Mouse (Mus musculus): ENCODE data around the gene H2-DMb2.

Gene H2-DMb2

GRCm38 (mm10) chr17:34177179-34177578 lies 34.1 kb downstream of the H2-DMb2 start:
- intact Hi-C loops (cut with DNase I) = no loop called here

DNA sequence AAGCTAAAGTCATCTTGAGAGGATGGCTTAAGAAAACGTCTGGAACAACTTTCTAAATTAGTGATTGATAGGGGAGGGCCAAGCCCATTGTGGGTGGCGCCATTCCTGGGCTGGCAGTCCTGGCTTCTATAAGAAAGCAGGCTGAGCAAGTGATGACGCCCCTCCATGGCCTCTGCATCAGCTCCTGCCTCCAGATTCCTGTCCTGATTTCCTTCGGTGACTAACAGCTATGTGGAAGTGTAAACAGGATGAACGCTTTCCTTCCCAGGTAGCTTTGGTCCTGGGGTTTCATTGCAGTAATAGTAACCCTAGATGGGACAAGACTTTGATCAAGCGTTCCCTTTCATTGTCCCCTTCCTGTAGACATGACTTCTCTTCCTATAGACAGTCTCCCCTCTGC lies 35.9 kb downstream of the H2-DMb2 start:
- intact Hi-C loops (cut with DNase I) = no loop called here

DNA sequence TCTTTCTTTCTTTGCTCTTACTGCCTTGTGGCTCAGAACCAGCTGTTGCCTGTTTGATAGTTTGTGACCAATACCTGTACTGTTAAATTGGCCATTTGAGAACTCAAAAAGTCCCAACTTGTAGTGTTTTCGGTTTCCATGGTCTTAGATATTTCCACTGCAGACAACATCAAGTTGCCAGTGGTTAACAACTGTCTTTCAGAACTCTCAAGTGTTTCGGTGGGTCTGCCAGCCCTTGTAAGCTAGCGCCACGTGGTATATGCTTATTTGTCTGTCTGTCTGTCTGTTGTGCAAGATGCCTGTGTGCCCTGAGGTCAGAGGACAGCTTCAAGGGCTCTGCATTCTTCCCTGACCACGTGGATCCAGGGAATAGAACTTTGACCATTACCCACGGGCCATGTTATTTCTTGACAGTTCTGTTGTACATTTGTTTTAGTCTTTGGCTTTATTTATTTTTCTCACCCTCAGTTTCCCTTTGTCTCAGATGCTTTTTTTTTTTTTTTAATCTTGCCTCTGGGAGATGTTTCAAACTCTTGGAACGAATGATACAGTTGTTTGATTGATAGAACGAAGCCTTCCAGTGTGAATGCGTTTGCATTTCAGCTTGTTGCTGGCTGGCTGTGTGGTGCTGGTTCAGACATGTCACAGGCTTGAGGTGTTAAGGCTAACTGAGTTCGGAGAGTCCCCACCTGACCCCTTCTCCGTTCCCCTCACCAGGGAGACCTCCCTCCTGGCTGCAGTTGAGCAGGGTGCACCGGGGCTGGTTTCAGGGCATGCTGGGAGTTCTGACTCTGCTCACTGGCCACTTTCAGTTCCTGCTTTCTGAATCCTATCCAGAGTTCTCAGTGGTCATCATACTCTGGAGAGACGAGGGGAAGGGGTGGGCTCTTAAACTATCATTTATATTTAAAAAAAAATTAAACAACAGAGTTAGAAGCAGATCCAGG lies 37.1 kb downstream of the H2-DMb2 start:
- intact Hi-C loops (cut with DNase I) = no loop called here

DNA sequence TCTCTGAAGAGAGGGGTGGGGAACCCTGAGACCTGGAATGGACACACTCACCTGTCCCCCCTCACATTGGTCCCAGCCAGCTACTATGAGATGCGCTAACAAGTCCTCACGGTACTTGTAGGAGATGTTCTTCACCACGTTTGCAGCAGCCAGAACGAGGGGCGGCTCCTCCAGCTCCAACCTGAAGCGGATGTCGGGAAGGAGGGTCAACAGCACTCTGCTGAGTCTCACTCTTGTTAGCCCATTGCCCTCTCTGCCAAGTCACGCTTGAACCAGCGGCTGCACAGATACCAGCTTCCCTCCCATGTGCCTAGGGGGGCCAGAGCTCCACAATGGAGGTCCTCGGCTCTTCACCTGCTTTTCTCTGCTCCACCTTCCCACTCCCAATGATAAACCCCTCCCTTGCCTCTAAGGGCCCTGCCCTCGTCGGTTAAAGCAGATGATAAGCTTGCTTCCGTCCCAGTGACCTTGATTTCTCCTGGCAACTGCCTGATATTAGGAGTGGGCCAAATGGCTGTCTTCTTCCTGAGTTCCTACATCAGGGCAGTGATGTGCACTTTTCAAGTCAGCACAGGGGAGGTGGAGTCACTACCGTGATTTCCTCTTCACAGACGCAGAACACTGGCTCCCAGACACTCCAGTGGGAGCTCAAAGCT lies 40.6 kb downstream of the H2-DMb2 start:
- intact Hi-C loops (cut with DNase I) = no loop called here

GRCm38 (mm10) chr17:34185526-34185925 lies 42.4 kb downstream of the H2-DMb2 start:
- intact Hi-C loops (cut with DNase I) = no loop called here

DNA sequence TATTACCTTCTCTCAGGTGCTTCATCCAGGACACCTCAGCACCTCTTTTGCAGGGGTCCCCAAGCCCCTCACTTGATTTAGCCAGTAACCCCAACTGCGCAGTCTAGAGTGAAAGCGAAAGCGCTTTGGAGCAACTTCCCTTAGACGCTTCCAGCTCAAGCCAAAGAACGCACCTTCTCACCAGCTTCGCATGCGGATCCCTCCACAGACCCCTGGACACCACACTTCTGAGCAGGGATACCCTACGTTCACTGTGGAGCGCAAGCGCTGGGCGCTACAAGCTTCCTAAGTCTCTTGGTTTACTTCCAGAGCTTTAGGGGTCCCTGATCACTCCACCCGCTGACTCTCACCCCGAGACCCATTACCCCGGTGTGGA lies 43.8 kb downstream of the H2-DMb2 start:
- intact Hi-C loops (cut with DNase I) = no loop called here

DNA sequence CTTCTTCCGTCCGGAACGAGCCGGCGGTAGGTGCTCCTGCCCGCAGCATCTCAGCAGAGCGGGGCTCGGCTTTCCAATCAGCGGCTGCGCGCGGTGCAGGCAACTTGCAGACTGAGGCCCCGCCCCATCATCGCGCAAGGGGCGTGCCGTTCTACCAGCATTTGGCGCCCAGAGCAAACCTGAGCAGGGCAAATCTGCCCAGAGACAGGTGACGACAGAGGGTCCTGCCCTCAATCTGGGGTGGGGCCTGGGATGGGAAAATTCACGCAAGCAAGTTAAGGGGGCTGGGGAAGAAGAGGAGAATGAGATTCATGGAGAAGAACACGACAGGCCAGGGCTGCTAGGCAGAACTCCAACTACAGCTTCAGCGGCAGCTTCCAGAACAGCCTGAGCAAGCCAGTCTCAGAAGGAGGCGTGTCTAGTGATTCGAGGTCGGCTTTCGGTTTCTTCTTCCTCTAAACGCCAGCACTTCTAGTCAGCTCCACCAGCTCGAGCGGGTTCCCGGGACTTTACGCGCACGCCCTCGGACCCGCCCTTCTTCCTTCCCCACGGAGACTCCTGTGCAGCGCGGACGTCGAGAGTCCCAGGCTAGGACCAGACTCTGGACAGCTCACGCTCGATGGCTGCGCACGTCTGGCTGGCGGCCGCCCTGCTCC lies 44.3 kb downstream of the H2-DMb2 start, which contains the start of the genes Tap1 and Psmb9:
Tap1 (plus strand) TSS at position 293 of the 656 bp plus-strand sequence.
Psmb9 (minus strand) TSS at position 504 of the 656 bp plus-strand sequence.
- intact Hi-C loops (cut with DNase I) = no loop called here

DNA sequence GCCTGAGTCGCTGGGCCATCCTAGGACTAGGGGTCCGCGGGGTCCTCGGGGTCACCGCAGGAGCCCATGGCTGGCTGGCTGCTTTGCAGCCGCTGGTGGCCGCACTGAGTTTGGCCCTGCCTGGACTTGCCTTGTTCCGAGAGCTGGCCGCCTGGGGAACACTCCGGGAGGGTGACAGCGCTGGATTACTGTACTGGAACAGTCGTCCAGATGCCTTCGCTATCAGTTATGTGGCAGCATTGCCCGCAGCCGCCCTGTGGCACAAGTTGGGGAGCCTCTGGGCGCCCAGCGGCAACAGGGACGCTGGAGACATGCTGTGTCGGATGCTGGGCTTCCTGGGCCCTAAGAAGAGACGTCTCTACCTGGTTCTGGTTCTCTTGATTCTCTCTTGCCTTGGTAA lies 44.9 kb downstream of the H2-DMb2 start:
- intact Hi-C loops (cut with DNase I) = no loop called here

- intact Hi-C loops (cut with DNase I) = no loop called here
Measured at GRCm38 (mm10) chr17:34188986-34189385, 45.9 kb downstream of the H2-DMb2 start.

DNA sequence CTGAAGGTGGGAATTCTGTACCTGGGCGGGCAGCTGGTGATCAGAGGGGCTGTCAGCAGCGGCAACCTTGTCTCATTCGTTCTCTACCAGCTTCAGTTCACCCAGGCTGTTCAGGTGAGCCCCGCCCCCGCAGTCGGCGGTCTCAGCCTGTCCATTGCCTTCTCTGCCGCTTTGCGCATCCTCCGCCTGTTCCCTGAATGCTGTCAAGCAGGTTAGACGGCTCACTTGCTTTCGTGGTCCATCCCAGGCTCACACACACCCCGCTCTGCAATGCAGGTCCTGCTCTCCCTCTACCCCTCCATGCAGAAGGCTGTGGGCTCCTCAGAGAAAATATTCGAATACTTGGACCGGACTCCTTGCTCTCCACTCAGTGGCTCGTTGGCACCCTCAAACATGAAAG lies 49.7 kb downstream of the H2-DMb2 start:
- intact Hi-C loops (cut with DNase I) = no loop called here

DNA sequence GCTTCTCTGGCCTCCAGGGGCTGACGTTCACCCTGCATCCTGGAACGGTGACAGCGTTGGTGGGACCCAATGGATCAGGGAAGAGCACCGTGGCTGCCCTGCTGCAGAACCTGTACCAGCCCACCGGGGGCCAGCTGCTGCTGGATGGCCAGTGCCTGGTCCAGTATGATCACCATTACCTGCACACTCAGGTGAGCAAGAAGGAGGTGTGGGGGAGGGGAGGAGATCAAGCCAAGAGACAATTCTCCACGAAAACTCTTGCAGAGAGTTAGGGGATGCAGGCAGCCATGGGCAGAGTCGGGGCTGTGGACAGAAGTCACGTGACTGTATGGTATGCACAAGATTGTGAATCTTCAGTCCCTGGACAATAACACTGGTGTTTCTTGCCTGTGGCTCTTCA lies 50.4 kb downstream of the H2-DMb2 start:
- intact Hi-C loops (cut with DNase I) = no loop called here

DNA sequence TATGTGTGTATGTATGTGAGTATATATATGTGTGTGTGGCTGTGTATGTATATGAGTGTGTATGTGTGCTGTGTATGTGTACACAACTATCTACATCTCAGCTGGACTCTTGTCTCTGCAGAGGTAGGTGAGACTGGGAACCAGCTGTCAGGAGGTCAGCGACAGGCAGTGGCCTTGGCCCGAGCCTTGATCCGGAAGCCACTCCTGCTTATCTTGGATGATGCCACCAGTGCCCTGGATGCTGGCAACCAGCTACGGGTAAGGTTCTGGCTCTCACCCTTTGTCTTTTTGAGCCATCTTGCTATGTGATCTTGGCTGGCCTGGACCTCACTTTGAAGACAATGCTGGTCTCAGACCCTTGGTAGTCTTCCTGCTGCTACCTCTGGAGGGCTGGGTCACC lies 51.6 kb downstream of the H2-DMb2 start:
- intact Hi-C loops (cut with DNase I) = no loop called here

DNA sequence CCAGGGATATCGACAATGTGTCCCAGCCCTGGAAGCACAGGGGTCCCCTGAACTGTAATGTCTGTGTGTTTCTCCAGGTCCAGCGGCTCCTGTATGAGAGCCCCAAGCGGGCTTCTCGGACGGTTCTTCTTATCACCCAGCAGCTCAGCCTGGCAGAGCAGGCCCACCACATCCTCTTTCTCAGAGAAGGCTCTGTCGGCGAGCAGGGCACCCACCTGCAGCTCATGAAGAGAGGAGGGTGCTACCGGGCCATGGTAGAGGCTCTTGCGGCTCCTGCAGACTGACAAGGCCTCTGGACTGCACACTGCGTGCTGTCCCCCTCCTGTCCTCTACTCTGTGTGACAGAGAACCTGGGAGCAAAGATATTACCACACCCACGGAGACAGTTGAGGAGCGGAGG lies 53.4 kb downstream of the H2-DMb2 start:
- intact Hi-C loops (cut with DNase I) = no loop called here

DNA sequence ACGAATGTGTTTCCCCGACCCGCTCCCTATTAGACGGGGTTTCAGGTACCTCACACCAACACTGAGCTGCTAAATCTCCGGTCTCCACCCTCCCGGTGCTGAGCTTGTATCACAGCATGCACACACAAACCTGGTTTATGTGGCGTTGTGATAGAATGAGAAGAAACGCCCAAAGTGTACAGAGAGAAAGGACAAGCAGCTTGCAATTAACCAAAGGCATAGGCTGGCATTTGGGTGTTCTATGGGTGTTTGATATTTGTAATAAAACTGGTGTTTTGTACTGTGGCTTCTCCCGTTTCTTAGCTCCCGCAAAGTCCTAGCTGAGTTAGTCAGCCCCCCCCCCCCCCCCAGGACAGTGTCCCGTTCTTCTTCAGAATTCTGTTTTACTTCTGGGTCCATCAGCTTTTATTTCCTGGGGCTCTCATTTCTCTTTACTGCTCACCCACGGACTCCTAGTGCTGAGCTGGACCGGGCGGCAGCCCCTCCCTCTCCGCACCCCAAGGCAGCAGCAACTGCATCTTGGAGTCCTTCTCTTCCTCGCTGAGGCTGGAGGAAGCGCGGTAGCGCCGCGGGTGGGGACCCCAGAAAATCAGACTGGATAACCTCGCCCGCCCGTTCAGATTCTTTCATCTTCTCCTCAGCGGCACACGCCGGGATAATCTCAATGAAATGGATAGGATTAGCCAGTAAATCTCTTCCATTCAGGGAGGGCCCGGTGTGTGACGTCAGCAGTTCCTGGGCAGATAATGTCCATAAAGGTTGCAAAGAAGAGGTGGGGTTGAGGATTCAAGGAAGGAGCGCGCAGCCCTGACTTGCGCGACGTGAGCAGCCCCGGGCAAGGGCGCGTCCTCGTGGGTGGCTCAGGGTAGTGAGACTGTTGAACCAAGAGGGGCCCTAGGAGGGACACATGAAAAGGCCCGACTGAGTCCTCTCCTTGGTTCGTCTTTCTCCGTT lies 54.1 kb downstream of the H2-DMb2 start, which contains the start of gene Psmb8:
Psmb8 (plus strand) TSS at position 781 of the 954 bp plus-strand sequence.
- intact Hi-C loops (cut with DNase I) = no loop called here

GRCm38 (mm10) chr17:34197904-34198520 lies 54.9 kb downstream of the H2-DMb2 start:
- intact Hi-C loops (cut with DNase I) = loop anchor here (2.0 kb wide), 1 partner anchor 27 kb away; no protein-coding TSS in a partner anchor

- intact Hi-C loops (cut with DNase I) = loop anchor here (2.0 kb wide), 1 partner anchor 28 kb away; no protein-coding TSS in a partner anchor
Measured at GRCm38 (mm10) chr17:34198521-34198912, 55.4 kb downstream of the H2-DMb2 start.

DNA sequence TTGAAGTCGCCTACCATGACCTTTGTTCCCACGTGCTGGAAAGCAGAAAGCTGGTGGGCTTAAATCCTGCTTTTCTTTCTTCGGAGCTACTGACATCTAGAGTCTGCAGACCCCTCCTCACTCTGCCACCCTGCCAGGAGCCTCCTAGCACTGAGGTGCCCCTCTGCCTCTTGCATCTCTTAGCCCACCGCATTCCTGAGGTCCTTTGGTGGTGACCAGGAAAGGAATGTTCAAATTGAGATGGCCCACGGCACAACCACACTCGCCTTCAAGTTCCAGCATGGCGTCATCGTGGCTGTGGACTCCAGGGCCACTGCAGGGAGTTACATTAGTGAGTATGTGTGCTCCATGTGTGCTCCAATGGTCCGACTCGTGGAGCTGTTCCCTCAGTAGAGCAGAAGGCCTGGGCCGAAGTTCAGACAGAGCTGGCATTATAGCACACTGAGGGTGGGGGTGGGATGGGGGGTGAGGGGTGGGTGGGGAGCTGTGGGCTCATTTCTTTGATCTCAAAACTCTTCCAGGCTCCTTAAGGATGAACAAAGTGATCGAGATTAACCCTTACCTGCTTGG lies 56.0 kb downstream of the H2-DMb2 start:
- intact Hi-C loops (cut with DNase I) = loop anchor here (2.0 kb wide), 1 partner anchor 28 kb away; no protein-coding TSS in a partner anchor

- intact Hi-C loops (cut with DNase I) = no loop called here
Measured at GRCm38 (mm10) chr17:34200047-34200446, 56.9 kb downstream of the H2-DMb2 start.

- intact Hi-C loops (cut with DNase I) = no loop called here
Measured at GRCm38 (mm10) chr17:34200772-34201505, 57.8 kb downstream of the H2-DMb2 start.

All from adrenal gland (tissue).